Mouse (Mus musculus) heart, embryonic 15.5 days (tissue): ENCODE measurements around the gene Pam. TPM values are rescaled to one million over a fixed set of nuclear protein-coding genes. Genes with fewer than 3 reads are reported as not detected.

Experiments used
- ATAC-seq: fragments of 200-750 bp; cut with Nextera tagmentation; replicated peaks from 2 replicates; pipeline ENCODE4 v1.8.0; 2017; ENCODE audit warnings: low read depth, moderate TSS enrichment; ENCODE audit not compliant: insufficient number of reproducible peaks, insufficient read depth, low FRiP score
- H3K27ac ChIP-seq: fragments of 300-500 bp; sonication (generic); 2 replicates; pipeline ENCODE4 v1.5.1; 2015; ENCODE audit warnings: mild to moderate bottlenecking, inconsistent platforms
- H3K27me3 ChIP-seq: fragments of 300-500 bp; sonication (generic); 2 replicates; pipeline ENCODE4 v1.6.1; 2015; ENCODE audit warnings: inconsistent platforms
- H3K36me3 ChIP-seq: fragments of 300-500 bp; sonication (generic); 2 replicates; pipeline ENCODE4 v1.6.1; 2015; ENCODE audit warnings: mild to moderate bottlenecking, inconsistent platforms
- H3K4me1 ChIP-seq: fragments of 300-500 bp; sonication (generic); replicated peaks from 2 replicates; pipeline ENCODE4 v1.6.1; 2015; ENCODE audit warnings: inconsistent platforms
- H3K4me2 ChIP-seq: fragments of 300-500 bp; sonication (generic); 2 replicates; pipeline ENCODE4 v1.6.1; 2015; ENCODE audit warnings: inconsistent platforms, mild to moderate bottlenecking, moderate library complexity
- H3K4me3 ChIP-seq: fragments of 300-500 bp; sonication (generic); 2 replicates; pipeline ENCODE4 v1.5.1; 2015; ENCODE audit warnings: mild to moderate bottlenecking, inconsistent platforms
- H3K9ac ChIP-seq: fragments of 300-500 bp; sonication (generic); 2 replicates; pipeline ENCODE4 v1.6.1; 2015; ENCODE audit warnings: mild to moderate bottlenecking, inconsistent platforms
- H3K9me3 ChIP-seq: fragments of 300-500 bp; sonication (generic); replicated peaks from 2 replicates; pipeline ENCODE4 v1.6.1; 2016; ENCODE audit warnings: inconsistent platforms
- WGBS: fragments of 180-500 bp; shearing (Covaris S2); methylation state at CpG from one replicate; pipeline ENCODE4 v1.1.7; 2015; ENCODE audit warnings: mixed read lengths; 5-methylcytosine and 5-hydroxymethylcytosine counted together
- polyA plus RNA-seq: library from polyadenylated mRNA; unstranded; fragments of >200 nt; fragmentation: Nextera tagmentation; extraction: Ambion mirVana; gene quantifications from 2 replicates; pipeline ENCODE4 v1.2.1, GENCODE M21; 2015

Pam gene
- polyA plus RNA-seq, 1 experiment from 2014 or later = 544 TPM

GRCm38 (mm10) chr1:98078735-98079134, 16.7 kb downstream of the Pam start:
- H3K27me3 ChIP-seq = no peaks in the 10 kb centered on the region
- H3K36me3 ChIP-seq = no peaks in the 10 kb centered on the region
- H3K4me1 ChIP-seq = peaks cover 21% of the 10 kb centered on the region
- no peak overlapping the region for H3K4me3 ChIP-seq
- no peaks in the 10 kb centered on the region for H3K9me3 ChIP-seq
- WGBS = 90% methylated on average over 7 of the region's 7 CpGs
- H3K4me2 ChIP-seq = no peak overlapping the region
- ATAC-seq = no peak
- H3K9ac ChIP-seq = no peak overlapping the region
- no peak overlapping the region for H3K27ac ChIP-seq

GRCm38 (mm10) chr1:98073826-98074225, 21.6 kb downstream of the Pam start:
- no peak overlapping the region for H3K4me3 ChIP-seq
- H3K36me3 ChIP-seq = no peaks in the 10 kb centered on the region
- ATAC-seq = no peak
- no peak overlapping the region for H3K27ac ChIP-seq
- H3K4me1 ChIP-seq = peaks cover 6% of the 10 kb centered on the region
- H3K9me3 ChIP-seq = no peaks in the 10 kb centered on the region
- H3K9ac ChIP-seq = no peak overlapping the region
- H3K27me3 ChIP-seq = no peaks in the 10 kb centered on the region
- H3K4me2 ChIP-seq = no peak overlapping the region
- 65% methylated on average over 4 of the region's 4 CpGs for WGBS

GRCm38 (mm10) chr1:98073127-98073526, 22.3 kb downstream of the Pam start:
- Histone ChIP-seq H3K4me3 (no peak overlapping the region), H3K27ac (no peak overlapping the region), H3K9me3 (no peaks in the 10 kb centered on the region), H3K9ac (no peak overlapping the region), H3K4me1 (peaks cover 6% of the 10 kb centered on the region), H3K27me3 (no peaks in the 10 kb centered on the region), H3K4me2 (no peak overlapping the region), H3K36me3 (no peaks in the 10 kb centered on the region)
- no peak for ATAC-seq
- 58% methylated on average over 2 of the region's 2 CpGs for WGBS

- no peak for ATAC-seq
- Histone ChIP-seq H3K4me2 (no peak overlapping the region), H3K27ac (no peak overlapping the region), H3K4me1 (peaks cover 6% of the 10 kb centered on the region), H3K9me3 (no peaks in the 10 kb centered on the region), H3K4me3 (no peak overlapping the region), H3K9ac (no peak overlapping the region), H3K36me3 (no peaks in the 10 kb centered on the region), H3K27me3 (no peaks in the 10 kb centered on the region)
- 52% methylated on average over 6 of the region's 6 CpGs for WGBS
Observed at GRCm38 (mm10) chr1:98072045-98072444, 23.4 kb downstream of the Pam start.

- no peaks in the 10 kb centered on the region for H3K27me3 ChIP-seq
- no peak overlapping the region for H3K4me2 ChIP-seq
- H3K4me1 ChIP-seq = peaks cover 6% of the 10 kb centered on the region
- H3K4me3 ChIP-seq = no peak overlapping the region
- no peaks in the 10 kb centered on the region for H3K9me3 ChIP-seq
- no peaks in the 10 kb centered on the region for H3K36me3 ChIP-seq
- no peak for ATAC-seq
- H3K9ac ChIP-seq = no peak overlapping the region
- no peak overlapping the region for H3K27ac ChIP-seq
- 79% methylated on average over 9 of the region's 9 CpGs for WGBS
Observed at GRCm38 (mm10) chr1:98071436-98071835, 24.0 kb downstream of the Pam start.

- no peak overlapping the region for H3K9ac ChIP-seq
- peak overlapping the region; percentile 23; the same call in 1 of the 2 replicates for H3K27ac ChIP-seq
- H3K4me3 ChIP-seq = no peak overlapping the region
- H3K27me3 ChIP-seq = no peaks in the 10 kb centered on the region
- no peaks in the 10 kb centered on the region for H3K36me3 ChIP-seq
- no peak for ATAC-seq
- peaks cover 6% of the 10 kb centered on the region for H3K4me1 ChIP-seq
- WGBS = 46% methylated on average over 5 of the region's 5 CpGs
- no peak overlapping the region for H3K4me2 ChIP-seq
- H3K9me3 ChIP-seq = no peaks in the 10 kb centered on the region
Observed at GRCm38 (mm10) chr1:98070743-98071325, 24.6 kb downstream of the Pam start.

GRCm38 (mm10) chr1:98068177-98068576, 27.3 kb downstream of the Pam start:
- Histone ChIP-seq H3K9ac (no peak overlapping the region), H3K4me2 (no peak overlapping the region), H3K4me3 (no peak overlapping the region), H3K4me1 (peaks cover 3% of the 10 kb centered on the region), H3K27ac (no peak overlapping the region), H3K36me3 (no peaks in the 10 kb centered on the region), H3K9me3 (no peaks in the 10 kb centered on the region), H3K27me3 (no peaks in the 10 kb centered on the region)
- ATAC-seq = no peak
- WGBS = 89% methylated on average over 4 of the region's 4 CpGs

- Histone ChIP-seq H3K4me3 (no peak overlapping the region), H3K27ac (no peak overlapping the region), H3K4me2 (no peak overlapping the region), H3K27me3 (no peaks in the 10 kb centered on the region), H3K36me3 (no peaks in the 10 kb centered on the region), H3K4me1 (peaks cover under 1% of the 10 kb centered on the region), H3K9me3 (no peaks in the 10 kb centered on the region), H3K9ac (no peak overlapping the region)
- ATAC-seq = no peak
- WGBS = 25% methylated on average over 2 of the region's 2 CpGs
Observed at GRCm38 (mm10) chr1:98062074-98062473, 33.4 kb downstream of the Pam start.

GRCm38 (mm10) chr1:98059401-98059800, 36.0 kb downstream of the Pam start:
- H3K36me3 ChIP-seq = no peaks in the 10 kb centered on the region
- no peak overlapping the region for H3K9ac ChIP-seq
- H3K9me3 ChIP-seq = no peaks in the 10 kb centered on the region
- H3K4me2 ChIP-seq = no peak overlapping the region
- WGBS = 47% methylated on average over 1 of the region's 1 CpGs
- H3K4me1 ChIP-seq = peaks cover 10% of the 10 kb centered on the region
- H3K27me3 ChIP-seq = no peaks in the 10 kb centered on the region
- H3K27ac ChIP-seq = peak overlapping the region; percentile 16; the same call in 1 of the 2 replicates
- no peak for ATAC-seq
- H3K4me3 ChIP-seq = no peak overlapping the region

GRCm38 (mm10) chr1:98056996-98057945, 38.2 kb downstream of the Pam start:
- no peaks in the 10 kb centered on the region for H3K36me3 ChIP-seq
- 65% methylated on average over 11 of the region's 11 CpGs for WGBS
- H3K4me1 ChIP-seq = peaks cover 10% of the 10 kb centered on the region
- no peak overlapping the region for H3K27ac ChIP-seq
- no peak overlapping the region for H3K4me2 ChIP-seq
- H3K9ac ChIP-seq = no peak overlapping the region
- H3K4me3 ChIP-seq = no peak overlapping the region
- H3K27me3 ChIP-seq = no peaks in the 10 kb centered on the region
- no peaks in the 10 kb centered on the region for H3K9me3 ChIP-seq
- ATAC-seq = no peak

- Histone ChIP-seq H3K4me2 (no peak overlapping the region), H3K9me3 (no peaks in the 10 kb centered on the region), H3K4me1 (peaks cover 10% of the 10 kb centered on the region), H3K36me3 (no peaks in the 10 kb centered on the region), H3K27me3 (no peaks in the 10 kb centered on the region), H3K9ac (no peak overlapping the region), H3K27ac (no peak overlapping the region), H3K4me3 (no peak overlapping the region)
- WGBS = 51% methylated on average over 6 of the region's 6 CpGs
- ATAC-seq = no peak
Observed at GRCm38 (mm10) chr1:98056277-98056676, 39.2 kb downstream of the Pam start.
